Mouse (Mus musculus) spleen, postnatal 36 days (tissue): ENCODE data around the gene Rell1.
A peak's percentile ranks its signal among the peaks of the same experiment; 100 is the strongest.
"Not testable (repeated sequence)": the region's sequence is repeated elsewhere in the genome, so short reads cannot be mapped to it uniquely, and the experiment has no call there.

Experiments used
- DNase-seq, 2 experiments: peaks; one replicate each; pipeline ENCODE4 v3.0.0; 2022; ENCODE audit warnings: low spot score in 2 of 2, mixed read lengths in 1 of 2

The Rell1 gene

DNA sequence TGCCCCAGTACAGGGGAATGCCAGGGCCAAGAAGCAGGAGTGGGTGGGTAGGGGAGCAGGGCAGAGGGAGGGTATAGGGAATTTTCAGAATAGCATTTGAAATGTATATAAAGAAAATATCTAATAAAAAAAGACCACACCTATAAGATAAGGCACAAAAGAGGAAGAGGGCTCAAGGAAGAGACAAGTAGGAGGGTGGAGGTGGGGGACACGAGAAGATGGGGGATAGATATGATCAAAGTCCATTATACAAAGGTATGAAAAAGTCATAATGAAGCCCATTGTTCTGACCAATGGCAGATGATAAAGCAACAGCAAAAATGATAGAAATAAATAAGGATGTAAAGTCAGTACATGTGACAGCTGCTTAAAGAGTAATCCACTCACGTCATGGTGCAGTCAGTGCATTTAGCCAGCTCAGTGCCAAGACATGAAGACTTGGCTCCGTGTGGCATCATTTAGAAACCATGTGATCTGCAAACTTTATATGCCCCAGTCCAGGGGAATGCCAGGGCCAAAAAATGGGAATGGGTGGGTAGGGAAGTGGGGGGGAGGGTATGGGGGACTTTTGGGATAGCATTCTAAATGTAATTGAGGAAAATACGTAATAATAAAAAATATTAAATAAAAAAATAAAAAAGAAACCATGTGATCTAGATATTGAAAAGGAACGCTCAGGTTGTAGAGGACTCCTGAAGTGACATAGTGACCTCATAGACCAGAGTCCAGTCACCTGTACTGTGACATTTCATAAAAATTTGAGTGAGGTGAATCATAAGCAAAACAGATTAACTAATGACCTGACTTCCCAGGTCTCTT, 71.5 kb downstream of the Rell1 start:
- DNase-seq, result not testable (repeated sequence)

DNA sequence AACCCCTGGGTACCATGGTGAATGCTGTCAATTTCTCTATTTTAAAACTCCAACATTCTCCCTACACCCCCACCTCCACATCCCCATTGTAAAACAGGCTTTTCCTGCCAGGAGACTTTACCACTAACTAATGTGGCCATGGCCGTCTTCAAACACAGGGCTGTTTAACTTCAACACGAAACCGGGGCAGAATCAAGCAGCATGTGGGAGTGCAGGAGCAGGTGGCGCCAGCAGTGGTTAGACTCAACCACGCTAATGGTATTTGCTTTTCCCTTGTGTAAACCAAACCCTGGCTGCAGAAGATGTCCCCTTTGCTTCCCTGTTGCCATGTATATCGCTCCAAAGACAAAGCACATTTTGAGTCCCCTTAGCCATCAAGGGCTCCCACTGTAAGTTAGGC, 76.8 kb downstream of the Rell1 start:
- DNase-seq, result no peak

GRCm38 (mm10) chr5:63891241-63891640, 77.5 kb downstream of the Rell1 start:
- no peak for DNase-seq

- no peak for DNase-seq
These were observed 81.6 kb downstream of the Rell1 start for GRCm38 (mm10) chr5:63887111-63887510.

DNA sequence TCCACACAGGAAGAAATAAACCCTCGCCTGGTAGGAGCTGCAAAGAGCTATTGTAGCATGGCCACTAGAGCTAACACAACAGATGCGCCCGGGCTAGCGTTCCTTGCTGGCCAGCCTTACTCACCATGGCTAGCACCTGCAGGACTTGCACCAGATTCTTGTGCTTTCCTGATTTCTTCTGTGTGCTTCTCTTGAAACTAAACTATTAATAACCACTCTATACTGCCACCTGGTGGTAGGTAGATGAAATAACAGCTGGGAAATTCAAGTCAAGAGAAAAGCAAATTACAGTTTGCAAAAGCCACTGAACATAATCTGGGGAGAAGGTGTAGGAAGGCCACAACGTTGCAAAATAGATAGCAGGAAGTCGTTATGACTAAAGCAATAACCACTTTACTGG, 82.0 kb downstream of the Rell1 start:
- DNase-seq, result no peak

DNA sequence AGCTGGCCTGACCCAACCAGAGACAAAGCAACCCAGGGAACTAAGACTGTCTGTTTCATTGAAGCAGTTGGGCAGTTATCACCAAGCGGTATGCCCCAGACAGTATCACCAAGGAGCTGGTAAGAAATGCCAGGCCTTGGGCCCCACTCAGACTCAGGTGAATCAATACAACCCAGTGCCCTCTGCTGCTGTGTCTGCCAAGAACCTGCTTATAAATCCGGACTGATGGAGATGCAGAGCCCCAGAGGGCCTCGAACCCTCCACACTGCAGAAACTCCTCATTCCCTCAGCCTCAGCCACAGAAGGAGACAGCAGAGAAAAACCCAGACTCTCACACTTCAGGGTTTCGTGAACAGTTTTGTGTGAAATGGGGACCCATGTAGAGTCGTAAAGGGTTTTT, 82.4 kb downstream of the Rell1 start:
- DNase-seq, result no peak

DNA sequence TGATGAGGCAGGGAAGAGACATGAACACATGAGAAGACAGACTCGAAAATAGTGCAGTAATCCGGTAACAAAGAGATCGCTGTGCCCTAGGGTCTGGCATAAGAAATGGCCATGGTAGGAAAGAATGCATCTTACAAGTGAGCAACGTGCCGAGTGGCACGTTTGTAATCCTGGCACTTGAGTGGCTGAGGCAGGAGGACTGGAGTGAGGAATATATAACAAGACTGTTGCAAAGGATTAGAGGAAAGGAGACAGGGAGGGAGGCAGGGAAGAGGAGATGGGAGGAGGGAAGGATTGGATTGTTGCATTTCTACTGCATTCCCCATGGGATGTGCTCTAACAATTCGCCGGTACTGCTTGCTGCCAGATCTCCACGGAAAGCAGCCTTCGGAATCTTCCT, 89.7 kb downstream of the Rell1 start:
- DNase-seq, result no peak

DNA sequence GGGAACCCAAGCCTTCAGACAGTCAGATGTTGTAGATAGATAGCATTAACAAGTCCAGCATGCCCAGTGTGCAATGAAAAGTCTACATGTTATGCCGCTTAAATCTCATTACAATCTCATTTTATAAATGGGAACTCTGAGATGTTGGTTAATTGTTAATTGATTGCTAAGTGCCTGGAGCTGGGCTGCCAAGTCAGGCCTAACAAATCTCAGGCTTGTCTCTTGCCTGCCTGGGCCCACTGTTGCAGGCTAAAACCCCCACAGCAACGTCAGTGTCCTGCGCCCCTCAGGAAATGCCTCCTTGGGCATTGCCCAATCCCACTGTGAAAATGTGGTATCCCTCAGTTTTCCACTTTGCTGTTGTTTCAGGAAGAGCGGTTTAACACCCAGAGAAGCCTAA, 92.6 kb downstream of the Rell1 start:
- no peak for DNase-seq

DNA sequence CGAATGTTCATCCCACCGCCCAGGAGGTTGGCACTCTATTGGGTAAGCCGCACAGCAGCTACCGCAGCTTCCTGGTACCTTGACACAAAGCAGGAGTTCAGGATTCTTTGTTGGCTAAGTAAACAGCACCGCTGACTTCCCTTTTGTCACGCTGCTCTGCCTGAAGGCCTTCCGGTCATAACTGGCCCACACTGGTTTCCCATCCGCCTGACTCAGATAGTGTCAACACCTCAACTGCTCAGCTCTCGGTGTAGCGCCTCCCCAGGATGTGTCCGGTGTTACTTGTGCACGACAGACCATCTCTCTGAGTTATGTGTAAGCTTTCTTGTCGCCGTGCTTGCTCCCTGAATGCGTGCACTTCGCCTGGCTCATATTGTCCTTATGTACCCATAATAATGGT, 93.8 kb downstream of the Rell1 start:
- no peak for DNase-seq

- DNase-seq, result no peak
These were observed 96.3 kb downstream of the Rell1 start for GRCm38 (mm10) chr5:63872176-63872932.

- DNase-seq, result no peak
These were observed 101.3 kb downstream of the Rell1 start for GRCm38 (mm10) chr5:63867421-63867820.

DNA sequence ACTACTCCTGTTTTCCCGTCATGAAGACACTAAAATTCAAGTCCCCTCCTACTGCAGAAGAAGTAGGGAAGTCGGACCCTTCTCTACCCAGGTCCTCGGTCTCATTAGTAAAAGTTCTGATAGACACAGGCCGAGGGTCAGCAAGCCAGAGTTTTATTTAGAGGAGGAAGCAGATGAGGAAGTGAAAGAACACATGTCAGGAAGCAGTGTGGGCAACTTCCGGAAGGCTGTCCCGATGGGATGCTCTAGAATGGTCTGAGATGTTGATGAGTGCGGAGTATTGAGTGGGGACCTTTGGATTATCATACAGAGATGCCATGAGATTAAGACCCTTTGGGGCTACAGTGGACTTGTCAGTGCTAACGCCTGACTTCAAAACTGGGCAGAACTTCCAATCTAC, 109.8 kb downstream of the Rell1 start:
- DNase-seq, result peak; percentile 40
